Mouse (Mus musculus): ENCODE measurements around the gene Map7d1. TPM values are rescaled to one million over a fixed set of nuclear protein-coding genes. Genes with fewer than 3 reads are reported as not detected.

Map7d1 gene
- polyA plus RNA-seq, 1 experiment from 2014 or later: 94.1 TPM

DNA sequence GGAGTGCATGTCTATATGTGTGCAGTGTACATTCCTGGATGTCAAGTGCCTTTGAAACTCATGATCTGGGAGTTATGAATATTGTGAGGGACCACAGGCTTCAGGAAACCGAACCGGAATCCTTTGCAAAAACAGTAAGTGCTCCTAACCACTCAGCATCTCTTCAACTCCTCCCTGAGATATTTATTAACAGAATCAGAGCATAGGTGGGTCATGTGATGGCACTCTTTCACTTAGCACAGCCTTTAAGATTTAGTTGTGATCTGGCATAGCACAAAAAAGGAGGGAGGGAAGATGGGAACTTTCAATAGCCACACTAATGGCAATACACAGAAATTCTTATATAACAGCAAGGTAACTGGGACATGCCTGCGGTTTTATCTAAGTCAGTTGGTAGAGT lies 69.0 kb downstream of the Map7d1 start:
- DNase-seq (ENCODE audit: low read depth, low spot score) (no peak), ATAC-seq (no peak)
- CTCF ChIA-PET: no interaction called here
- POLR2A ChIA-PET: no interaction called here
- no peaks in the 10 kb centered on the region for H3K27me3 ChIP-seq
- in situ Hi-C loops (cut with MboI; ENCODE audit: low pct_unique_long_range_greater_than_20kb): no loop called here
- TF ChIP-seq CTCF (IDR thresholded peaks at IDR 0.05): no peak

- no peak for DNase-seq (ENCODE audit: low read depth, low spot score)
- ChIA-PET CTCF (interaction anchor here (0.9 to 1.1 kb wide), 2 partner anchors 9 to 56 kb away, joined by 3 to 4 read pairs; no protein-coding TSS in a partner anchor), POLR2A (interaction anchor here (0.6 to 1.0 kb wide), 2 partner anchors 14 to 29 kb away, joined by 3 read pairs; no protein-coding TSS in a partner anchor)
- no peak for ATAC-seq
- TF ChIP-seq CTCF (IDR thresholded peaks at IDR 0.05): no peak
- no peaks in the 10 kb centered on the region for H3K27me3 ChIP-seq
- in situ Hi-C loops (cut with MboI; ENCODE audit: low pct_unique_long_range_greater_than_20kb): no loop called here
Observed at GRCm38 (mm10) chr4:126183034-126183433, 73.1 kb downstream of the Map7d1 start.

Other genes starting within 250 kb of the Map7d1 start
- not detected for gene Csf3r, start 231.8 kb downstream of the Map7d1 start, polyA plus RNA-seq (2021)
- gene Mrps15, start 209.4 kb downstream of the Map7d1 start, polyA plus RNA-seq (2021): 56.7 TPM
- 13.5 TPM for gene Oscp1, start 197.8 kb downstream of the Map7d1 start, polyA plus RNA-seq (2021)
- gene Lsm10, start 159.7 kb downstream of the Map7d1 start, polyA plus RNA-seq (2021): 30.7 TPM
- 11.8 TPM for gene Stk40, start 152.4 kb downstream of the Map7d1 start, polyA plus RNA-seq (2021)
- 62.2 TPM for gene Eva1b, start 108.6 kb downstream of the Map7d1 start, polyA plus RNA-seq (2021)
- 0.54 TPM for gene Sh3d21, start 92.9 kb downstream of the Map7d1 start, polyA plus RNA-seq (2021)
- gene Thrap3, start 53.6 kb downstream of the Map7d1 start, polyA plus RNA-seq (2021): 141 TPM
- 71.6 TPM for gene Trappc3, start 6.0 kb upstream of the Map7d1 start, polyA plus RNA-seq (2021)
- 0.13 TPM for gene Col8a2, start 30.4 kb upstream of the Map7d1 start, polyA plus RNA-seq (2021)
- gene Adprhl2, start 65.4 kb upstream of the Map7d1 start, polyA plus RNA-seq (2021): 32.5 TPM
- 0.14 TPM for gene Tekt2, start 69.3 kb upstream of the Map7d1 start, polyA plus RNA-seq (2021)
- gene Ago3, start 173.2 kb upstream of the Map7d1 start, polyA plus RNA-seq (2021): 2.3 TPM
- 23.5 TPM for gene Ago1, start 212.2 kb upstream of the Map7d1 start, polyA plus RNA-seq (2021)